Mouse (Mus musculus) cerebellum, adult 2 months (tissue): ENCODE results near the gene Maz. TPM values are rescaled to one million over a fixed set of nuclear protein-coding genes. Genes with fewer than 3 reads are reported as not detected.

Source experiments
- DNase-seq, 2 experiments: peaks; one replicate each; pipeline ENCODE4 v3.0.0; 2021
- H3K27ac ChIP-seq: fragments of 200-500 bp; 2 replicates; pipeline ENCODE4 v1.5.1; 2012; ENCODE audit warnings: low read length, control low read depth, inconsistent platforms; ENCODE audit not compliant: insufficient read depth
- H3K27me3 ChIP-seq: fragments of 200-500 bp; 2 replicates; pipeline ENCODE4 v1.6.1; 2012; ENCODE audit warnings: inconsistent platforms, mild to moderate bottlenecking, low read length, moderate library complexity; ENCODE audit not compliant: control insufficient read depth, insufficient read depth
- H3K4me1 ChIP-seq: fragments of 200-500 bp; 2 replicates; pipeline ENCODE4 v1.6.1; 2011; ENCODE audit warnings: low read length; ENCODE audit not compliant: control insufficient read depth, insufficient read depth
- H3K4me3 ChIP-seq: fragments of 200-500 bp; replicated peaks from 2 replicates; pipeline ENCODE3; 2011; ENCODE audit warnings: mild to moderate bottlenecking, low read depth, low read length, control low read depth; ENCODE audit not compliant: insufficient read depth
- CTCF ChIP-seq: fragments of 200-500 bp; IDR thresholded peaks from 2 replicates; pipeline ENCODE4 v1.5.1; 2011; ENCODE audit warnings: low read depth, mild to moderate bottlenecking, control low read depth, low read length, moderate library complexity, borderline replicate concordance; ENCODE audit not compliant: insufficient read depth
- POLR2A ChIP-seq: fragments of 200-500 bp; IDR thresholded peaks from 2 replicates; pipeline ENCODE4 v1.6.1; 2011; ENCODE audit warnings: low read length, control low read depth, borderline replicate concordance; ENCODE audit not compliant: insufficient read depth
- WGBS: fragments of 180-500 bp; shearing (Covaris S2); methylation state at CpG from one replicate; pipeline ENCODE4 v1.1.7; 2018; 5-methylcytosine and 5-hydroxymethylcytosine counted together
- polyA plus RNA-seq: library from polyadenylated mRNA; depleted of rRNA; stranded (reverse); fragments of >200 nt; gene quantifications from 2 replicates; pipeline ENCODE4 v1.2.3, GENCODE M21; 2012

The Maz gene
- polyA plus RNA-seq, 1 experiment = 198 TPM

GRCm38 (mm10) chr7:127031244-127031643, 4.4 kb upstream of the Maz start:
- peaks cover 3% of the 10 kb centered on the region; the same call in 1 of the 2 replicates for H3K4me1 ChIP-seq

GRCm38 (mm10) chr7:127030172-127030571, 3.3 kb upstream of the Maz start:
- no peak overlapping the region for H3K27ac ChIP-seq
- DNase-seq = no peak
- 98% methylated on average over 1 of the region's 1 CpGs for WGBS
- H3K4me1 ChIP-seq = peaks cover 3% of the 10 kb centered on the region; the same call in 1 of the 2 replicates
- TF ChIP-seq CTCF (no peak), POLR2A (no peak)
- H3K27me3 ChIP-seq = no peaks in the 10 kb centered on the region
- H3K4me3 ChIP-seq = no peak overlapping the region

More at GRCm38 (mm10) chr7:127031244-127031643, 4.4 kb upstream of the Maz start:
- Histone ChIP-seq H3K27me3 (no peaks in the 10 kb centered on the region), H3K4me3 (no peak overlapping the region), H3K27ac (no peak overlapping the region)
- WGBS = 88% methylated on average over 1 of the region's 1 CpGs
- no peak for DNase-seq
- TF ChIP-seq CTCF (no peak), POLR2A (no peak)

- peak; percentile 19; the same call in 1 of the 2 replicates for TF ChIP-seq CTCF
- TF ChIP-seq POLR2A = peak; percentile 2; the same call in 1 of the 2 replicates
- DNase-seq = no peak
- 14% methylated on average over 8 of the region's 8 CpGs for WGBS
- H3K27ac ChIP-seq = peak overlapping the region; percentile 90
- H3K27me3 ChIP-seq = no peaks in the 10 kb centered on the region
- H3K4me1 ChIP-seq = peaks cover 12% of the 10 kb centered on the region; the same call in 1 of the 2 replicates
- peak overlapping the region; percentile 81 for H3K4me3 ChIP-seq
Measured at GRCm38 (mm10) chr7:127027885-127028284, 1.0 kb upstream of the Maz start.

- Histone ChIP-seq H3K27me3 (no peaks in the 10 kb centered on the region), H3K4me1 (peaks cover 23% of the 10 kb centered on the region; the same call in 1 of the 2 replicates), H3K4me3 (peak overlapping the region; percentile 86), H3K27ac (peak overlapping the region; percentile 98; the same call in 1 of the 2 replicates)
- DNase-seq = no peak
- 2% methylated on average over 24 of the region's 48 CpGs for WGBS
- no peak for TF ChIP-seq POLR2A
- TF ChIP-seq CTCF = no peak
Measured at GRCm38 (mm10) chr7:127026616-127026983, 237 bp downstream of the Maz start.

- H3K27me3 ChIP-seq = no peaks in the 10 kb centered on the region
- H3K4me3 ChIP-seq = peak overlapping the region; percentile 86
- DNase-seq = peak; percentile 80 to 82
- H3K27ac ChIP-seq = peak overlapping the region; percentile 98
- WGBS = 2% methylated on average over 46 of the region's 48 CpGs
- peaks cover 25% of the 10 kb centered on the region; the same call in 1 of the 2 replicates for H3K4me1 ChIP-seq
- no peak for TF ChIP-seq CTCF
- TF ChIP-seq POLR2A = no peak; the same call in 1 of the 2 replicates
Measured at GRCm38 (mm10) chr7:127026161-127026600, 656 bp downstream of the Maz start.

GRCm38 (mm10) chr7:127025556-127026160, 1.2 kb downstream of the Maz start:
- peaks cover 25% of the 10 kb centered on the region; the same call in 1 of the 2 replicates for H3K4me1 ChIP-seq
- under 1% methylated on average over 54 of the region's 65 CpGs for WGBS
- TF ChIP-seq CTCF = no peak
- TF ChIP-seq POLR2A = no peak
- peak in 1 of 2 experiments; percentile 66 for DNase-seq
- H3K4me3 ChIP-seq = peak overlapping the region; percentile 86
- H3K27me3 ChIP-seq = no peaks in the 10 kb centered on the region
- peak overlapping the region; percentile 98 for H3K27ac ChIP-seq

- TF ChIP-seq POLR2A (peak; percentile 34; the same call in 1 of the 2 replicates), CTCF (peak; percentile 73)
- 2% methylated on average over 30 of the region's 30 CpGs for WGBS
- peaks cover 25% of the 10 kb centered on the region; the same call in 1 of the 2 replicates for H3K4me1 ChIP-seq
- peak overlapping the region; percentile 93 for H3K27ac ChIP-seq
- peak overlapping the region; percentile 86 for H3K4me3 ChIP-seq
- DNase-seq = peak; percentile 89 to 90
- H3K27me3 ChIP-seq = no peaks in the 10 kb centered on the region
Measured at GRCm38 (mm10) chr7:127024755-127025555, 1.9 kb downstream of the Maz start.
